Mouse (Mus musculus) frontal cortex, adult 2 months (tissue): ENCODE measurements around the gene Olfr472. TPM values are rescaled to one million over a fixed set of nuclear protein-coding genes. Genes with fewer than 3 reads are reported as not detected.
"Not testable (repeated sequence)": the region's sequence is repeated elsewhere in the genome, so short reads cannot be mapped to it uniquely, and the experiment has no call there.

ENCODE experiments used
- DNase-seq, 2 experiments: peaks; one replicate each; pipeline ENCODE4 v3.0.0; 2022; ENCODE audit warnings: low spot score in 1 of 2; ENCODE audit errors: extremely low spot score in 1 of 2
- polyA plus RNA-seq: library from polyadenylated mRNA; depleted of rRNA; stranded (reverse); fragments of >200 nt; gene quantifications from 2 replicates; pipeline ENCODE4 v1.2.3, GENCODE M21; 2012; rRNA removed

Olfr472 gene
- not detected in 2 replicates for polyA plus RNA-seq

DNA sequence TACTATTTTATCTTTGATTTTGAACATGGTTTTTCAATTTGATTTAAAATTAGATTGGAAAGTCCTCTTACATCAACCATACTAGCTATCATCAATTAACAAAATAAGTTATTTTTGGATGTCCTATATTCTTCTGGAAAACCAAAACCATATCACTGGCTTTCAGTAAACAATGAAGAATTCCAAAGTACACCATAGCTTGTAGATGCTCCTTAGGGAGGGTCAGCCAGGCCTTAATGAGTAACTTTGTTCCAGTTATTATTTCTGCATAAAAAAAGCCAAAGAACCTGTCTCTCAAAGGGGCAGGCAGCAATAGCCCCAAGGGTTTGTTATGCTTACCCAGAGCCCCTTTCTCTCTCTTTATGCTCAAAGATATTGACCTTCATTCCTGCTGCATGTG lies at the start of gene Olfr472:
Olfr472 (plus strand) TSS at position 301 of the 400 bp plus-strand sequence.
- DNase-seq: no peak

GRCm38 (mm10) chr7:107930146-107930545 lies 32.4 kb downstream of the Olfr472 start, which contains the start of gene Olfr473:
Olfr473 (plus strand) TSS chr7:107930446.
- DNase-seq: no peak

- DNase-seq: not testable (repeated sequence)
These were observed 54.8 kb downstream of the Olfr472 start for GRCm38 (mm10) chr7:107952539-107952938.

- DNase-seq: no peak
These were observed 56.6 kb downstream of the Olfr472 start, which contains the start of gene Olfr474 for GRCm38 (mm10) chr7:107954343-107954742. Olfr474 (plus strand) TSS chr7:107954643.

Other genes starting within 250 kb of the Olfr472 start
- gene Cyb5r2, start 139.9 kb upstream of the Olfr472 start, polyA plus RNA-seq: 0.10 and 0.17 TPM in 2 replicates
- not detected in 2 replicates for gene Ovch2, start 96.7 kb upstream of the Olfr472 start, polyA plus RNA-seq
- gene Olfr467, start 85.6 kb upstream of the Olfr472 start, polyA plus RNA-seq: not detected in 2 replicates
- gene Olfr469, start 72.4 kb upstream of the Olfr472 start, polyA plus RNA-seq: not detected in 2 replicates
- gene Olfr470, start 50.4 kb upstream of the Olfr472 start, polyA plus RNA-seq: not detected in 2 replicates
- gene Olfr473, start 32.5 kb downstream of the Olfr472 start, polyA plus RNA-seq: not detected in 2 replicates
- gene Olfr474, start 56.7 kb downstream of the Olfr472 start, polyA plus RNA-seq: not detected in 2 replicates
- gene Olfr476, start 66.9 kb downstream of the Olfr472 start, polyA plus RNA-seq: not detected in 2 replicates
- not detected in 2 replicates for gene Olfr477, start 88.8 kb downstream of the Olfr472 start, polyA plus RNA-seq
- not detected in 2 replicates for gene Olfr478, start 136.1 kb downstream of the Olfr472 start, polyA plus RNA-seq
- not detected in 2 replicates for gene Olfr479, start 152.8 kb downstream of the Olfr472 start, polyA plus RNA-seq
- gene Olfr480, start 169.4 kb downstream of the Olfr472 start, polyA plus RNA-seq: not detected in 2 replicates
- not detected in 2 replicates for gene Olfr481, start 182.0 kb downstream of the Olfr472 start, polyA plus RNA-seq
- 0.04 TPM in 1 of 2 replicates, not detected in the other for gene Olfr482, start 199.7 kb downstream of the Olfr472 start, polyA plus RNA-seq
- gene Olfr483, start 202.9 kb downstream of the Olfr472 start, polyA plus RNA-seq: not detected in 2 replicates
- not detected in 2 replicates for gene Olfr484, start 229.5 kb downstream of the Olfr472 start, polyA plus RNA-seq